Mouse (Mus musculus) urinary bladder, postnatal 10 days (tissue): ENCODE results near the gene Srsf3.

Experiments used
- DNase-seq: peaks from one replicate; pipeline ENCODE4 v3.0.0; 2022; ENCODE audit warnings: low spot score

Srsf3 gene

GRCm38 (mm10) chr17:29092497-29092896 is 60.1 kb downstream of the Srsf3 start:
- no peak for DNase-seq
